Mouse (Mus musculus) inflammation-experienced regulatory T-cells, adult 6 months (primary cell): ENCODE results near the gene Rbm45. TPM values are rescaled to one million over a fixed set of nuclear protein-coding genes. Genes with fewer than 3 reads are reported as not detected.

Source experiments
- ATAC-seq: one replicate; pipeline ENCODE4 v1.8.0; 2017
- polyA plus RNA-seq, 3 experiments: library from polyadenylated mRNA; unstranded; fragments of 100-300 nt; shearing (Covaris generic); gene quantifications; one replicate each; pipeline ENCODE4 v1.2.1; 2017

Rbm45 gene
- polyA plus RNA-seq, 3 experiments from 2014 or later, result 5.3 to 16.1 (median 15.3) TPM

- ATAC-seq, result no peak
Observed at GRCm38 (mm10) chr2:76386531-76386930, 16.7 kb downstream of the Rbm45 start.

GRCm38 (mm10) chr2:76400178-76400577, 30.4 kb downstream of the Rbm45 start:
- ATAC-seq, result no peak

GRCm38 (mm10) chr2:76405596-76406150, 35.9 kb downstream of the Rbm45 start:
- ATAC-seq, result no peak

GRCm38 (mm10) chr2:76406151-76406936, 36.6 kb downstream of the Rbm45 start, which contains the start of gene Osbpl6:
TSS of gene Osbpl6 (plus strand) at chr2:76406508.
- peak; percentile 60 for ATAC-seq

- peak; percentile 42 for ATAC-seq
Observed at GRCm38 (mm10) chr2:76406937-76407441, 37.2 kb downstream of the Rbm45 start.

GRCm38 (mm10) chr2:76409526-76409925, 39.7 kb downstream of the Rbm45 start:
- ATAC-seq, result no peak

GRCm38 (mm10) chr2:76409986-76410385, 40.2 kb downstream of the Rbm45 start:
- no peak for ATAC-seq

GRCm38 (mm10) chr2:76412924-76413323, 43.1 kb downstream of the Rbm45 start:
- no peak for ATAC-seq

- ATAC-seq, result no peak
Observed at GRCm38 (mm10) chr2:76417446-76418141, 47.8 kb downstream of the Rbm45 start.

- no peak for ATAC-seq
Observed at GRCm38 (mm10) chr2:76418142-76418518, 48.3 kb downstream of the Rbm45 start.

GRCm38 (mm10) chr2:76421411-76421924, 51.7 kb downstream of the Rbm45 start:
- ATAC-seq, result no peak

- no peak for ATAC-seq
Observed at GRCm38 (mm10) chr2:76426816-76427215, 57.0 kb downstream of the Rbm45 start.

GRCm38 (mm10) chr2:76429318-76429717, 59.5 kb downstream of the Rbm45 start:
- peak; percentile 28 for ATAC-seq

- no peak for ATAC-seq
Observed at GRCm38 (mm10) chr2:76429855-76430254, 60.1 kb downstream of the Rbm45 start.

GRCm38 (mm10) chr2:76430539-76430938, 60.8 kb downstream of the Rbm45 start:
- ATAC-seq, result no peak

Other genes with a start within 250 kb of the Rbm45 start
- gene Pde11a, start 31.2 kb upstream of the Rbm45 start, polyA plus RNA-seq, result 10 to 100 TPM in 2 of 3 experiments, 1 to 10 TPM in 1; 3.0 to 13.9 (median 10.6) TPM
- gene Cyct, start 9.5 kb upstream of the Rbm45 start, polyA plus RNA-seq, result not detected
- under 1 TPM in 1 of 3 experiments, not detected in 2; 0.09 TPM for gene Osbpl6, start 36.5 kb downstream of the Rbm45 start, polyA plus RNA-seq